Mouse (Mus musculus) heart, postnatal 14 days (tissue): ENCODE measurements at regions not wholly inside any gene's neighbourhood (a gene's known extent, or its start where the extent isn't known, plus 50 kb on each side); places are given as distances from the start of the nearest gene placed in this dataset.
"Not testable (repeated sequence)": the region's sequence is repeated elsewhere in the genome, so short reads cannot be mapped to it uniquely, and the experiment has no call there.

Experiments used
- DNase-seq, 2 experiments: peaks; one replicate each; pipeline ENCODE4 v3.0.0; 2021 to 2022
- intact Hi-C: fragments of 180-260 bp; cut with DNase I; formaldehyde crosslinking; loops from one replicate; pipeline ENCODE4 v1.15.1; 2025

- peak; percentile 2 to 16 for DNase-seq
- intact Hi-C loops, result no loop called here
Measured at GRCm38 (mm10) chr11:28993270-28993847, 137.2 kb upstream of the Pnpt1 start.

GRCm38 (mm10) chr11:28998314-28999106 lies 132.0 kb upstream of the Pnpt1 start:
- intact Hi-C loops, result no loop called here
- DNase-seq, result no peak

- intact Hi-C loops, result no loop called here
Measured at GRCm38 (mm10) chr11:28999196-28999595, 131.3 kb upstream of the Pnpt1 start.

GRCm38 (mm10) chr11:28999620-29000019 lies 130.9 kb upstream of the Pnpt1 start:
- intact Hi-C loops, result no loop called here

More at GRCm38 (mm10) chr11:28999196-28999595, 131.3 kb upstream of the Pnpt1 start:
- no peak for DNase-seq

GRCm38 (mm10) chr11:29000212-29000611 lies 130.3 kb upstream of the Pnpt1 start:
- DNase-seq, result no peak
- intact Hi-C loops, result no loop called here

More at GRCm38 (mm10) chr11:28999620-29000019, 130.9 kb upstream of the Pnpt1 start:
- no peak for DNase-seq

- intact Hi-C loops, result no loop called here
- DNase-seq, result no peak
Measured at GRCm38 (mm10) chr11:29017406-29017805, 113.1 kb upstream of the Pnpt1 start.

GRCm38 (mm10) chr11:29040817-29041216 lies 89.7 kb upstream of the Pnpt1 start:
- no peak for DNase-seq
- intact Hi-C loops, result loop anchor here (2.0 kb wide), 2 partner anchors 232 to 430 kb away; no protein-coding TSS in a partner anchor

- intact Hi-C loops, DNase-seq: not testable (repeated sequence)
Measured at GRCm38 (mm10) chr11:29047985-29048610, 82.4 kb upstream of the Pnpt1 start.

- DNase-seq, result no peak
- intact Hi-C loops, result no loop called here
Measured at GRCm38 (mm10) chr11:29052625-29053024, 77.9 kb upstream of the Pnpt1 start.

GRCm38 (mm10) chr11:29069586-29069985 lies 61.0 kb upstream of the Pnpt1 start:
- intact Hi-C loops, result not testable (repeated sequence)

GRCm38 (mm10) chr11:29072231-29072630 lies 58.3 kb upstream of the Pnpt1 start:
- intact Hi-C loops, result no loop called here

More at GRCm38 (mm10) chr11:29069586-29069985, 61.0 kb upstream of the Pnpt1 start:
- DNase-seq, result not testable (repeated sequence)

More at GRCm38 (mm10) chr11:29072231-29072630, 58.3 kb upstream of the Pnpt1 start:
- DNase-seq, result no peak
